Mouse (Mus musculus) induced T-regulatory cell, adult 2 months (primary cell): Measurements from ENCODE around the gene Cfc1.
"Not testable (repeated sequence)": the region's sequence is repeated elsewhere in the genome, so short reads cannot be mapped to it uniquely, and the experiment has no call there.

ENCODE experiments used
- DNase-seq: peaks from one replicate; pipeline ENCODE4 v3.0.0-alpha.2; 2012; ENCODE audit warnings: low read depth

Cfc1 gene

DNA sequence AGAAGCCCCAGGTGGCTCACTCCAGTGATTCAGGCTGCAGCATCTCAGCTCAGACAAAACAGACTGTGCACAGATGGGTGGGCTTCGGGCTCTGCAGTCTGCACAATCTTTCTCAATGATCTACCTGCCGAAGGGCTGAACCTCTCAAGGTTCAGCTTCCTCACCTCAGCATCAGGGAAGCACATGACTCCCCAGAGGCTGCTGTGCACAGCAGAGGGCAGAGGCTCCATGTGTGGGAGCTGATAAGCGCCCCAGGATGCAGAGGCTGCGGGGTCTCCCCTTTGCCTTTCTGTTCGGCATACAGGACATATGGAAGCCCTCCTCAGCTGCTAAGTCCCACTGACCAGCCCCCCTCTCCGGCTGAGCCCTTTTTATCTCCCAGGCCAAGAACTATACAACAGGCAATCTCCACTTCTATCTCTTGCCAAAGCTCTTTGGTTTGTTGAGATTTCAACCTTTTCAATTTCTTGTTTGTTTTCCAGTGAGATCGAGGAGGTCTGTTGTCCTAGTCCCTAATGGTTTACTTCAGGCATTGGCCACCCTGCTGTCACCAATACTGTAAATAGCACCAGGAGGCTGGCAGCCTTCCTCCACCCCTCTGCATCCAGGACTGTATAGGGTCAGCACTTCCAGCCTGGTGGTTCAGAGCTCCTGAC is at the start of gene Cfc1:
Gene Cfc1 (plus strand): TSS at position 606 of the 656 bp plus-strand sequence.
- DNase-seq = not testable (repeated sequence)

DNA sequence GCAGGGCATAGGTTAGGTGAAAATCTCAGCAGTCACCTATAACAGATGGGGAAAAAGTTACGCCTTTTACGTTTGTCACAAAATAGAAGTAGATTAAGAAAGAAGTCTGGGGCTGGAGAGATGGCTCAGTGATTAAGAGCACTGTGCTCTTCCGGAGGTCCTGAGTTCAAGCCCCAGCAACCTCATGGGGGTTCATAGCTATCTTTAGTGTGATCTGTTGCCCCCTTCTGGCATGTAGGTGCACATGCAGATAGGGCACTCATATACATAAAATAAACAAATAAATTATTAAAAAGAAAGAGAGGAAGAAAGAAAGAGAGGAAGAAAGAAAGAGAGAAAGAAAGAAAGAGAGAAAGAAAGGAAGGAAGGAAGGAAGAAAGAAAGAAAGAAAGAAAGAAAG is 48.1 kb upstream of the Cfc1 start:
- peak; percentile 53 for DNase-seq

DNA sequence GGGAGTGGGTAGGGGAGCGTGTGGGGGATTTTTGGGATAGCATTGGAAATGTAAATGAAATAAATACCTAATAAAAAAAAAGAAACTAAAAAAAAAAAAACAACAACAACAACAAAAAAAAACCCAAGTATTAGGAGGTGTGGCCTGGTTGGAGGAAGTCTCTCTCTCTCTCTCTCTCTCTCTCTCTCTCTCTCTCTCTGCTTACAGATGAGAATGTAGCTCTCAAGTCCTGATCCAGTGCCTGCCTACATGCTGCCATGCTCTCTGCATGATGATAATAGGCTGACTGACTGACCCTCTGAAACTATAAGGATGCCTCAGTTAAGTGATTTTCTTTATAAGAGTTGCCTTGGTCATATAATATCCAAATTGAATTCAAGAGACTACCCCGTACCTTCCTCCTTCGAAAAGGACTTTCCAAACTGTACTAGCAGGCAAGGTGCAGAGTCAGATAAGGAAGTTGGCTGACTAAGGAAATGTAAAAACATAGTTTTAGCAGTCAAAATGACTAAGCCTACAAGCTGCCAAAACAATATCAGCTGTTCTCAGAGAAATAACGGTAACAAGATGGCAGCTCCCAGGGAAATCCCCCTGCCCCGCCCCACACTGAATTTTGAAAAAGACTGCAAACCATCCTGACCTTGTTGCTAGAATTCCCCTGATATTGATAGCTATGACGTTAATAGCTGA is 45.5 kb upstream of the Cfc1 start:
- peak; percentile 63 for DNase-seq

- DNase-seq = peak; percentile 20
Measured at GRCm38 (mm10) chr1:34491480-34491879, 44.0 kb upstream of the Cfc1 start.

DNA sequence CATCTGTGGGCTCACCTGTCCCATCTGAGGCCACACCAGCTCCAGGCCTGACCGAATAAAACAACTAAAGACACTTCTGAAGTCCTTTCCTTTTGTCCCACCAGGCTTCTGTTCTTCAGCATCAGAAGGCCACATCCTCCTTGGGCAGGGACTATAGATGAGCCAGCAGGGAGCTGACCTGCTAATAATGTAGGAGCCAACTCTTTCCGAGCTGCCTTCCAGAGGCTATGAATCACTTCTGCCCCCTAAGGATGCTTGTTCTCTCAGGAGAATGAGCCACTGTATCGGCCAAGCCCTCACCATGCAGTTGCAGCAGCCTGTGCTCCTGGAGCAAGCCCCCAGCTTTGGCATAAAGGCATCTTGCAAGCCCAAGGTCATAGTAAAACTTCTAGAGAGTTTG is 32.5 kb upstream of the Cfc1 start:
- DNase-seq = no peak

- DNase-seq = no peak
Measured at GRCm38 (mm10) chr1:34505307-34505706, 30.1 kb upstream of the Cfc1 start.

DNA sequence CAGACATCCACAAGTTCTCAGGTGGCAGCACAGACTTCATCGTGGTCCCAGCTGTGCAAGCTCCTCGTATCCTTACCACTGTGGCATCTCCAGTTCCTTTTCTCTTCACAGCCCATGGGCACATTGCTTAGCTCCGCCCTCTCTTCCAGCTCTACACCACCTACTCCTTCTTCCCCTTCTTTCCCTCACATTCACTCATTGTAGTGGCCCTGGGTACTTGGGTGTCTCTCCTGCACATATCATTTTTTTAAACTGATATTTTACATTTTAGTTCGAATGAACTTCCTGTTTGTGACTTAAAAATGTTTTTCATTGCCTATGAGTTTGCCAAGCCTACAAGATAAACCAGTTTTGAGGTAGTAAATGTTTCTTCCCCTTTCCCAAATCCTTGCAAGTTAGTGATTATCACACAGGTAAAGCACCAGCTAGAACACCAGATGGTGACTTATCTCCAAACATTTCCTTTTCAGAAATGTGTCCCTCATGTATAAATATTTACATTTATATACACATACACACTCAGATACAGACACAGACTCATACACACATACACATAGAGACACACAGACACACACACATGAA is 29.4 kb upstream of the Cfc1 start:
- DNase-seq = no peak

DNA sequence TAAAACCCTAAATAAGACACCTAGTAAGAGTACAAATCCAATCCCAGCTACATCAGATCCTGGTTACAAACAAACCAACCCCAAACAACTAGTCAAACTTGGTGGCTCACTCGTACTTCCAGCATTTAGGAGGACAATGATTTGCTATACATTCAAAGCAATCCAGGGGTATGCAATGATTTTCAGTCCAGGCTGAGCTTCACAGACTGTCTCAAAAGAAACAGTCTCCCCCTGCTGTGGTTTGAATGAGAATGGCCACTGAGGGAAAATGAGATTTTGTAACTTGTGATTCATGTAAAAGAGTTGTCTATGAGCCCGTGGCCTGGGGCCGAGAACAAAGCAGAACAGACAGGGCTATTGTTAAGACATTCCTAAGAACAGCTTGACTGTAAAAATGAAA is 27.5 kb upstream of the Cfc1 start:
- no peak for DNase-seq

- DNase-seq = peak; percentile 86
Measured at GRCm38 (mm10) chr1:34510575-34510981, 24.9 kb upstream of the Cfc1 start.

- peak; percentile 81 for DNase-seq
Measured at GRCm38 (mm10) chr1:34511027-34511426, 24.4 kb upstream of the Cfc1 start.

- DNase-seq = no peak
Measured at GRCm38 (mm10) chr1:34513068-34513467, 22.4 kb upstream of the Cfc1 start.

GRCm38 (mm10) chr1:34516595-34516994 is 18.9 kb upstream of the Cfc1 start:
- DNase-seq = no peak

GRCm38 (mm10) chr1:34517297-34517696 is 18.2 kb upstream of the Cfc1 start:
- not testable (repeated sequence) for DNase-seq

- not testable (repeated sequence) for DNase-seq
Measured at GRCm38 (mm10) chr1:34517797-34518196, 17.7 kb upstream of the Cfc1 start.

DNA sequence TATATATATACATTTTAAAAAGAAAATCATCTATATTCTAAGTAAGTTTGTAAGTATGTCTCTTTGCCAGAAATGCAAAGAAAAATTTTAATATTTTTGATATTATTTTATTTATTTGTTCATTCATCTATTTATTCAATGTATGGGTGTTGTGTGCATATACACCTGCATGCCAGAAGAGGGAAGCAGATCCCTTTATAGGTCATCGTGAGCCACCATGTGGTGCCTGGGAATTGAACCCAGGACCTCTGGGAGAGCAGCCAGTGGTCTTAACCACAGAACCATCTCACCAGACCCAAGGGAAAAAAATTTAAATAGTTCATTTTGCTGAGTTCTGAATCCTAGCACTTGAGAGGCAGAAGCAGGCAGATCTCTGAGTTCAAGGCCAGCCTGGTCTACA is 17.2 kb upstream of the Cfc1 start:
- DNase-seq = no peak

- no peak for DNase-seq
Measured at GRCm38 (mm10) chr1:34522205-34522849, 13.1 kb upstream of the Cfc1 start.

- DNase-seq = no peak
Measured at GRCm38 (mm10) chr1:34522850-34523244, 12.6 kb upstream of the Cfc1 start.

DNA sequence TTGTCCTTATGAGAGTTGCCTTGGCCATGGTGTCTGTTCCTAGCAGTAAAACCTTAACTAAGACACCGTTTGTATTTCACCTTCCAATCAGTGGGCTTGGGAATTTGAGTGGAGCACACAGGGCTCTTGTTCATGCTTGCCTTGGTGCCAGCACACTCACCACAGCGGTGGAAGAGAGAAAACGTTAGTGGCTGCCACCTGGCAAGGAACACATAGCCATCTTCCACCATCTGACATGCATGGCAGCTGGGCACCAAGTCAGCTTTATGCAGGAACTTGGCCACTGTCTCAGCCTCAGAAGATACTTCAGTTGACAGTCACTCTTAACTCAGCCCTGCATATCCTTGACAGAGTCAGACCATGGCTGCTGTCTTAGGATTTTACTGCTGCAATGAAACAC is 11.8 kb upstream of the Cfc1 start:
- DNase-seq = no peak

GRCm38 (mm10) chr1:34534574-34534973 is 874 bp upstream of the Cfc1 start:
- DNase-seq = not testable (repeated sequence)

- no peak for DNase-seq
Measured at GRCm38 (mm10) chr1:34536291-34536766, 881 bp downstream of the Cfc1 start.

- DNase-seq = peak; percentile 46
Measured at GRCm38 (mm10) chr1:34536767-34537485, 1.5 kb downstream of the Cfc1 start.

- DNase-seq = no peak
Measured at GRCm38 (mm10) chr1:34547074-34547473, 11.6 kb downstream of the Cfc1 start.
